Mouse (Mus musculus) lung, embryonic 15.5 days (tissue): Measurements from ENCODE around the gene Lgi1. TPM values are rescaled to one million over a fixed set of nuclear protein-coding genes. Genes with fewer than 3 reads are reported as not detected.
A peak's percentile ranks its signal among the peaks of the same experiment; 100 is the strongest.

ENCODE experiments used
- ATAC-seq: fragments of 200-750 bp; cut with Nextera tagmentation; 2 replicates; pipeline ENCODE4 v1.8.0; 2017; ENCODE audit warnings: moderate number of reproducible peaks, borderline replicate concordance; ENCODE audit not compliant: low FRiP score, low TSS enrichment; ENCODE audit errors: extremely low read depth
- H3K27ac ChIP-seq: fragments of 300-500 bp; sonication (generic); 2 replicates; pipeline ENCODE4 v1.5.1; 2015; ENCODE audit warnings: moderate library complexity, mild to moderate bottlenecking, inconsistent platforms
- H3K27me3 ChIP-seq: fragments of 300-500 bp; sonication (generic); 2 replicates; pipeline ENCODE4 v1.6.1; 2015; ENCODE audit warnings: inconsistent platforms
- H3K36me3 ChIP-seq: fragments of 300-500 bp; sonication (generic); 2 replicates; pipeline ENCODE4 v1.6.1; 2015; ENCODE audit warnings: inconsistent platforms
- H3K4me1 ChIP-seq: fragments of 300-500 bp; sonication (generic); 2 replicates; pipeline ENCODE4 v1.6.1; 2015; ENCODE audit warnings: inconsistent platforms
- H3K4me2 ChIP-seq: fragments of 300-500 bp; sonication (generic); 2 replicates; pipeline ENCODE4 v1.6.1; 2015; ENCODE audit warnings: inconsistent platforms, mild to moderate bottlenecking, moderate library complexity
- H3K4me3 ChIP-seq: fragments of 300-500 bp; sonication (generic); 2 replicates; pipeline ENCODE4 v1.5.1; 2015; ENCODE audit warnings: mild to moderate bottlenecking, inconsistent platforms
- H3K9ac ChIP-seq: fragments of 300-500 bp; sonication (generic); 2 replicates; pipeline ENCODE4 v1.6.1; 2015; ENCODE audit warnings: inconsistent platforms
- H3K9me3 ChIP-seq: fragments of 300-500 bp; sonication (generic); 2 replicates; pipeline ENCODE4 v1.6.1; 2016; ENCODE audit warnings: inconsistent platforms
- WGBS: fragments of 180-500 bp; shearing (Covaris S2); methylation state at CpG from one replicate; pipeline ENCODE4 v1.1.7; 2015; 5-methylcytosine and 5-hydroxymethylcytosine counted together
- polyA plus RNA-seq: library from polyadenylated mRNA; unstranded; fragments of >200 nt; fragmentation: Nextera tagmentation; extraction: Ambion mirVana; gene quantifications from 2 replicates; pipeline ENCODE4 v1.2.1, GENCODE M21; 2015

Lgi1 gene
- polyA plus RNA-seq, 1 experiment from 2014 or later = 0.39 TPM

DNA sequence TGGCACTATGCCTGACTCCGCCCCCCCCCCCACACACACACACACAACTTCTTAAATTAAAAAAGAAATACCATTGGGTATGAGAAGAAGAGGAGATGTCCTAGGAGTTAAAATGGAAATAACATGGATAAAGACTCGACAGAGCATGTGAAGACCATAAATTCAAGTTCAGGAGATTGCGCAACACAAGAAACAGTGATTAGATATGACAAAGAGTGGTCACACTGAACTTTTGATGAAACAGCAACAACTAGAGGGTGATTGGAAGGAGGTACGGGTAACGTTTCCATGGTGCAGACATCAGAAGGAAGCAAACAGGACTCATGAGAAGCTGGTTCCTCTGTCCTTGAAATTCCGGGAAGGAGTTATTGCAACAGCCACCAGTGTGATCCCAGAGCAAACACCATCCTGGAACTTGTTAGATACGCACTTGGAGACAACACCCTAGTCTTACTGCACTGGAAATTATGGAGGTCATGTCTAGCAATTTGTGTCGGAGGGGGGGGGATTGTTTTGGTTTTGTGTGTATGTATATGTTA lies 22.0 kb upstream of the Lgi1 start:
- Histone ChIP-seq H3K9ac (no peak overlapping the region), H3K4me1 (no peaks in the 10 kb centered on the region), H3K4me2 (no peak overlapping the region), H3K4me3 (no peak overlapping the region), H3K27me3 (no peaks in the 10 kb centered on the region), H3K9me3 (no peaks in the 10 kb centered on the region), H3K36me3 (no peaks in the 10 kb centered on the region), H3K27ac (no peak overlapping the region)
- 76% methylated on average over 8 of the region's 8 CpGs for WGBS
- ATAC-seq = no peak

- ATAC-seq = no peak
- no peak overlapping the region for H3K4me3 ChIP-seq
- no peak overlapping the region for H3K27ac ChIP-seq
- no peaks in the 10 kb centered on the region for H3K4me1 ChIP-seq
- H3K27me3 ChIP-seq = no peaks in the 10 kb centered on the region
- H3K4me2 ChIP-seq = no peak overlapping the region
- no peak overlapping the region for H3K9ac ChIP-seq
- H3K9me3 ChIP-seq = no peaks in the 10 kb centered on the region
- no peaks in the 10 kb centered on the region for H3K36me3 ChIP-seq
- 54% methylated on average over 8 of the region's 8 CpGs for WGBS
These were observed 19.6 kb upstream of the Lgi1 start for GRCm38 (mm10) chr19:38244748-38245147.

GRCm38 (mm10) chr19:38245361-38246176 lies 18.8 kb upstream of the Lgi1 start:
- no peaks in the 10 kb centered on the region for H3K36me3 ChIP-seq
- H3K27ac ChIP-seq = no peak overlapping the region
- H3K4me1 ChIP-seq = no peaks in the 10 kb centered on the region
- no peaks in the 10 kb centered on the region for H3K27me3 ChIP-seq
- H3K9ac ChIP-seq = no peak overlapping the region
- no peak overlapping the region for H3K4me3 ChIP-seq
- ATAC-seq = no peak
- H3K4me2 ChIP-seq = no peak overlapping the region
- no peaks in the 10 kb centered on the region for H3K9me3 ChIP-seq
- WGBS = 47% methylated on average over 10 of the region's 10 CpGs

- 73% methylated on average over 7 of the region's 7 CpGs for WGBS
- ATAC-seq = no peak
- no peak overlapping the region for H3K27ac ChIP-seq
These were observed 18.1 kb upstream of the Lgi1 start for GRCm38 (mm10) chr19:38246177-38246622.

DNA sequence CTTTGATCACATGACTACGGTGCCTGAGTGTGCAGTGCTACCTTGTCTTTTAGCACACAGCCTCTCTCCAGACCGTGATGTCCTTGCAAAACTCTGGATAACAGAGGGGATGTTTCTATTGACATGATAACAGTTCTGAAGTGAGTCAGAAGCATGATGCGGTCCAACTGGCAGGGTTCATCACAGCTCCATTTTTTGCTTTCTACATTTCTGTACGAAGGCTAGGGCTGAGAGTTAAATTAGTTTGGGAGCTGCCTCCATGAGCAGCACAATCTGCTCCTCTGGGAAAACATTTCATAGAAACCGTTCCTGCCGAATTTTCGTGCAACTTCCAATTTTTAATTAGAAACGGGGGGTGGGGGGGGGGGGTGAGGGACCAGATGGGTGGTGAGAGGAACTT lies 14.7 kb upstream of the Lgi1 start:
- no peak overlapping the region for H3K27ac ChIP-seq
- H3K36me3 ChIP-seq = no peaks in the 10 kb centered on the region
- H3K4me3 ChIP-seq = no peak overlapping the region
- no peaks in the 10 kb centered on the region for H3K4me1 ChIP-seq
- H3K4me2 ChIP-seq = no peak overlapping the region
- ATAC-seq = no peak
- WGBS = 79% methylated on average over 8 of the region's 8 CpGs
- H3K9me3 ChIP-seq = no peaks in the 10 kb centered on the region
- H3K27me3 ChIP-seq = no peaks in the 10 kb centered on the region
- no peak overlapping the region for H3K9ac ChIP-seq

More at GRCm38 (mm10) chr19:38246177-38246622, 18.1 kb upstream of the Lgi1 start:
- Histone ChIP-seq H3K4me1 (no peaks in the 10 kb centered on the region), H3K4me3 (no peak overlapping the region), H3K27me3 (no peaks in the 10 kb centered on the region), H3K9ac (no peak overlapping the region), H3K36me3 (no peaks in the 10 kb centered on the region), H3K9me3 (no peaks in the 10 kb centered on the region), H3K4me2 (no peak overlapping the region)

GRCm38 (mm10) chr19:38253796-38254195 lies 10.5 kb upstream of the Lgi1 start:
- no peak overlapping the region for H3K4me3 ChIP-seq
- no peak overlapping the region for H3K4me2 ChIP-seq
- no peak overlapping the region for H3K27ac ChIP-seq
- ATAC-seq = no peak
- H3K27me3 ChIP-seq = no peaks in the 10 kb centered on the region
- H3K9ac ChIP-seq = no peak overlapping the region
- H3K9me3 ChIP-seq = no peaks in the 10 kb centered on the region
- no peaks in the 10 kb centered on the region for H3K4me1 ChIP-seq
- WGBS = 58% methylated on average over 6 of the region's 6 CpGs
- no peaks in the 10 kb centered on the region for H3K36me3 ChIP-seq

GRCm38 (mm10) chr19:38258651-38259065 lies 5.7 kb upstream of the Lgi1 start:
- Histone ChIP-seq H3K4me2 (no peak overlapping the region), H3K27me3 (peaks cover 4% of the 10 kb centered on the region; the same call in 1 of the 2 replicates), H3K9me3 (no peaks in the 10 kb centered on the region), H3K4me3 (no peak overlapping the region), H3K4me1 (no peaks in the 10 kb centered on the region), H3K9ac (no peak overlapping the region), H3K36me3 (no peaks in the 10 kb centered on the region), H3K27ac (no peak overlapping the region)
- ATAC-seq = no peak
- WGBS = 72% methylated on average over 3 of the region's 3 CpGs

DNA sequence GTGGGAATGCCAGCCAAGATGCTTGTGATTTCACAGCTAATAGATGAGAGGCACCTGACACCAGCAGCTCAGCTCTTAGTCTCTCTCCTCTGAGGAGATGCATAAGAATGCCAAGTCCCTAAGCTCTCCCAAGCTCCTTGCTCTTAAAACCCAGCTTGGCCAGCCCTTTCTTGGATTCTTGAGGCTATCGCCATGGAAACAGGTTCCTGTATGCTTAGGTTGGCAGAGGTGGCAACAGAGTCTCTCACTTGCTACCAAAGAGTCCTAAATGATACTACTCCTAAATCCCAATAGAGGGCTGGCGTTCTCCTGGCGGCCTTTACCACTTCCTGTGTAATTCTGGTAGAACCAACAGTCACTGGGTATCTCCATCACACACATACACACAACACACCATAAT lies 4.9 kb upstream of the Lgi1 start:
- H3K4me1 ChIP-seq = 0 out of 2 replicates have a peak, but pooled peaks cover 5% of the 10 kb centered on the region
- H3K9ac ChIP-seq = no peak overlapping the region
- H3K27ac ChIP-seq = no peak overlapping the region
- ATAC-seq = no peak
- no peaks in the 10 kb centered on the region for H3K36me3 ChIP-seq
- H3K27me3 ChIP-seq = peaks cover 9% of the 10 kb centered on the region; the same call in 1 of the 2 replicates
- WGBS = 62% methylated on average over 3 of the region's 3 CpGs
- no peak overlapping the region for H3K4me3 ChIP-seq
- no peak overlapping the region for H3K4me2 ChIP-seq
- H3K9me3 ChIP-seq = no peaks in the 10 kb centered on the region

DNA sequence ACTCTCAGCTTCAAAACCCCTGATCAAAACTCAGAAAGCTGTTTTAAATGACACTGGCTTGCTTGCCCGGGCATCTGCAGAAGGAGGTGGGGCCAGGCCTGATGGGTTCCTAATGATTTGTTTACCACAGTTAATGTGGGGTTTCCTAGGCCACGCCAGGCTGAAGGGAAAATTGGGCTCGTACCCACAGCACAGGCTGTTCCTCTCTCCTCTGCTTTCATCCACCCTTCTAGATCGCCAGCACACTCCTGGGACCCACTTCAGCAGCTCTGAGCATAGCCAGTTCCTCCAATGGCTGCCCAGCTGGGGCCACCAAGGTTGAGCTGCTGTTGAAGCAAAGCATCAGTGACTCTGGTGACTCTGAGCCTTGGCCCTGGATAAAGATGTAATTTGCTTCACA lies 4.0 kb upstream of the Lgi1 start:
- H3K9me3 ChIP-seq = no peaks in the 10 kb centered on the region

GRCm38 (mm10) chr19:38261351-38261750 lies 3.0 kb upstream of the Lgi1 start:
- Histone ChIP-seq H3K9me3 (no peaks in the 10 kb centered on the region), H3K9ac (no peak overlapping the region), H3K4me1 (0 out of 2 replicates have a peak, but pooled peaks cover 5% of the 10 kb centered on the region), H3K4me2 (no peak overlapping the region), H3K4me3 (no peak overlapping the region), H3K27ac (no peak overlapping the region), H3K36me3 (no peaks in the 10 kb centered on the region), H3K27me3 (peaks cover 14% of the 10 kb centered on the region)
- ATAC-seq = no peak
- WGBS = 79% methylated on average over 5 of the region's 5 CpGs

More for the DNA sequence above, 4.0 kb upstream of the Lgi1 start:
- Histone ChIP-seq H3K4me3 (no peak overlapping the region), H3K9ac (no peak overlapping the region), H3K36me3 (no peaks in the 10 kb centered on the region), H3K27me3 (peaks cover 14% of the 10 kb centered on the region), H3K4me1 (0 out of 2 replicates have a peak, but pooled peaks cover 5% of the 10 kb centered on the region), H3K27ac (no peak overlapping the region), H3K4me2 (no peak overlapping the region)
- no peak for ATAC-seq
- WGBS = 36% methylated on average over 4 of the region's 4 CpGs

DNA sequence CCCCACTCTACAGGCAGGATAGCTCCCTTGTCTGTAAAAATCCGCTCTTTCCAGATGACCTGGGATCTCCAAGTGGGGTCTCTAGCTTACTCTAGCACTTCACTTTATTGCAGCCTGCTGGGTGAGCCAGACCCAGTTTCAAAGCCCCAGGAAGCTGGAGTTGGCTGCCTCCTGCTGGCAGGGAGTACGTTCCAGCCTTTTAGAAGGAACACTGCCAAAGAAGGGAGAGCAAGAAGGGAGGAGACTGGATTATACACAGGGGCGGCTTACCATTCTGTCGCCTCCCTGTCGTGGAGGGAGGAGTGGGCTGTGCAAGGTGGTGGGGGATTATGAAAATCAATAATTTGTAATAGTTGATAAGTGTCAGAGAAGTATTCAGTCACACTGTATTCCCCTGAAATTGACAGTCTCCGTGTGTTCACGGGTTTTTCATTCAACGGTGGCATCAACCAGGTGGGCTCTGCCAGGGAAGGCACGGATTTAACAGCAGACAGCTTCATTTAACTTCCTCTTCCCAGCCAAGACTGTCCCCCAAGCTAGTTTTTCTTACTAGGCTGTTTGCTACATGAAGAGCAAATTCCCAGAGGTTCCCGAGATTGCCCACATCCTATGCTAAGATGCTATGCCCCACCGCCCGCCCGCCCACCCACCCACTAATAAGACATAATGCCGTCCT lies 369 bp upstream of the Lgi1 start:
- H3K4me2 ChIP-seq = peak overlapping the region; percentile 19
- 0 out of 2 replicates have a peak, but pooled peaks cover 5% of the 10 kb centered on the region for H3K4me1 ChIP-seq
- 26% methylated on average over 14 of the region's 14 CpGs for WGBS
- H3K27me3 ChIP-seq = peaks cover 14% of the 10 kb centered on the region
- no peaks in the 10 kb centered on the region for H3K9me3 ChIP-seq
- H3K4me3 ChIP-seq = no peak overlapping the region
- ATAC-seq = no peak
- H3K27ac ChIP-seq = no peak overlapping the region
- H3K36me3 ChIP-seq = no peaks in the 10 kb centered on the region
- H3K9ac ChIP-seq = no peak overlapping the region

- no peak overlapping the region for H3K4me2 ChIP-seq
- no peak for ATAC-seq
- no peak overlapping the region for H3K4me3 ChIP-seq
- 83% methylated on average over 5 of the region's 5 CpGs for WGBS
- no peak overlapping the region for H3K9ac ChIP-seq
- H3K27me3 ChIP-seq = peaks cover 14% of the 10 kb centered on the region
- H3K36me3 ChIP-seq = no peaks in the 10 kb centered on the region
- no peaks in the 10 kb centered on the region for H3K9me3 ChIP-seq
- H3K4me1 ChIP-seq = 0 out of 2 replicates have a peak, but pooled peaks cover 5% of the 10 kb centered on the region
- H3K27ac ChIP-seq = no peak overlapping the region
These were observed 1.4 kb downstream of the Lgi1 start for GRCm38 (mm10) chr19:38265767-38266166.
